ENCODE assay signal across 9 mouse cellular contexts in genomic region chr11:71902304-71903019, GRCm38 (mm10).
A peak's percentile ranks its signal among the peaks of the same experiment; 100 is the strongest.
DNase-seq lines count a peak whose midpoint lies in the region.
"Had no signal": no experiment of that assay in that cellular context is flagged by ENCODE, and none has a peak within 500 bp of the region (broad histone marks: within the 10 kb centered on the region; RNA-seq: fewer than 3 reads in every experiment).

No protein-coding gene starts in this region.

- peak; percentile 7 for DNase-seq in Muller cell, postnatal 12 days (ENCODE audit: inconsistent ontology term)
- DNase-seq in brain, embryonic 18.5 days (ENCODE audit: low read depth, low spot score), result peak; percentile 77
- DNase-seq in forelimb bud, embryonic 11.5 days (ENCODE audit: low read depth, low spot score), result peak; percentile 8
- peak; percentile 62 to 67 for DNase-seq in left cerebral cortex, postnatal 14 days (ENCODE audit: low spot score in 2 of 2)
- no peak for DNase-seq in urinary bladder, postnatal 4 days (ENCODE audit: low spot score in 2 of 2)
- no peak for DNase-seq in adrenal gland, adult 18-20 months (ENCODE audit: low spot score in 2 of 2)
- DNase-seq in thymus, postnatal 25 days, result no peak
- DNase-seq: kidney, adult 8-10 months; liver, embryonic 13.5 days had no signal

- intact Hi-C loops in left cerebral cortex, postnatal 14 days (cut with DNase I), result no loop called here

Comparison
In these comparisons a context has a peak if more than half of its experiments do, and no peak if none do; other contexts are left out.
1. DNase-seq: peak in Muller cell, postnatal 12 days (single experiment), brain, embryonic 18.5 days (single experiment), forelimb bud, embryonic 11.5 days (single experiment) and left cerebral cortex, postnatal 14 days (2 of 2); none in urinary bladder, postnatal 4 days (0 of 2), adrenal gland, adult 18-20 months (0 of 2) and thymus, postnatal 25 days (single experiment).